Mouse (Mus musculus) kidney, embryonic 16.5 days (tissue): ENCODE data around the gene Rnf215. TPM values are rescaled to one million over a fixed set of nuclear protein-coding genes. Genes with fewer than 3 reads are reported as not detected.
A peak's percentile ranks its signal among the peaks of the same experiment; 100 is the strongest.
"Not testable (repeated sequence)": the region's sequence is repeated elsewhere in the genome, so short reads cannot be mapped to it uniquely, and the experiment has no call there.

Experiments used
- ATAC-seq: fragments of 200-750 bp; cut with Nextera tagmentation; 2 replicates; pipeline ENCODE4 v1.8.0; 2017; ENCODE audit warnings: moderate TSS enrichment; ENCODE audit not compliant: low FRiP score, low TSS enrichment
- H3K27ac ChIP-seq: fragments of 300-500 bp; sonication (generic); 2 replicates; pipeline ENCODE4 v1.5.1; 2014; ENCODE audit warnings: low read length
- H3K27me3 ChIP-seq: fragments of 300-500 bp; sonication (generic); 2 replicates; pipeline ENCODE4 v1.6.1; 2014; ENCODE audit warnings: low read length, control low read depth, mixed read lengths; ENCODE audit not compliant: insufficient read depth
- H3K36me3 ChIP-seq: fragments of 300-500 bp; sonication (generic); 2 replicates; pipeline ENCODE4 v1.6.1; 2014; ENCODE audit warnings: low read length, control low read depth, mixed read lengths; ENCODE audit not compliant: insufficient read depth
- H3K4me1 ChIP-seq: fragments of 300-500 bp; sonication (generic); 2 replicates; pipeline ENCODE4 v1.6.1; 2014; ENCODE audit warnings: low read length, control low read depth, mixed read lengths; ENCODE audit not compliant: insufficient read depth
- H3K4me2 ChIP-seq: fragments of 300-500 bp; sonication (generic); replicated peaks from 2 replicates; pipeline ENCODE4 v1.6.1; 2014; ENCODE audit warnings: low read depth, low read length
- H3K4me3 ChIP-seq: fragments of 300-500 bp; sonication (generic); 2 replicates; pipeline ENCODE4 v1.5.1; 2014; ENCODE audit warnings: mild to moderate bottlenecking, low read length
- H3K9ac ChIP-seq: fragments of 300-500 bp; sonication (generic); replicated peaks from 2 replicates; pipeline ENCODE4 v1.6.1; 2014; ENCODE audit warnings: low read length
- H3K9me3 ChIP-seq: fragments of 300-500 bp; sonication (generic); 2 replicates; pipeline ENCODE4 v1.6.1; 2016; ENCODE audit warnings: low read length, control low read depth
- WGBS: fragments of 180-500 bp; shearing (Covaris S2); extraction: QIAGEN DNeasy Blood & Tissue Kit; methylation state at CpG from one replicate; pipeline ENCODE4 v1.1.7; 2014; 5-methylcytosine and 5-hydroxymethylcytosine counted together
- polyA plus RNA-seq: library from polyadenylated mRNA; unstranded; fragments of >200 nt; fragmentation: Nextera tagmentation; extraction: Ambion mirVana; gene quantifications from 2 replicates; pipeline ENCODE4 v1.2.1, GENCODE M21; 2015

Rnf215 gene
- polyA plus RNA-seq, 1 experiment from 2014 or later = 28.9 TPM

GRCm38 (mm10) chr11:4112033-4112432 lies 23.0 kb upstream of the Rnf215 start:
- H3K27me3 ChIP-seq = no peaks in the 10 kb centered on the region
- no peaks in the 10 kb centered on the region for H3K4me1 ChIP-seq
- H3K4me3 ChIP-seq = no peak overlapping the region
- 91% methylated on average over 4 of the region's 4 CpGs for WGBS
- no peak overlapping the region for H3K9ac ChIP-seq
- no peak for ATAC-seq
- H3K27ac ChIP-seq = no peak overlapping the region
- H3K9me3 ChIP-seq = no peaks in the 10 kb centered on the region
- H3K4me2 ChIP-seq = no peak overlapping the region
- H3K36me3 ChIP-seq = no peaks in the 10 kb centered on the region

GRCm38 (mm10) chr11:4112861-4113260 lies 22.1 kb upstream of the Rnf215 start:
- no peaks in the 10 kb centered on the region for H3K9me3 ChIP-seq
- H3K36me3 ChIP-seq = no peaks in the 10 kb centered on the region
- H3K9ac ChIP-seq = no peak overlapping the region
- no peak overlapping the region for H3K4me2 ChIP-seq
- H3K4me3 ChIP-seq = no peak overlapping the region
- H3K4me1 ChIP-seq = peaks cover 5% of the 10 kb centered on the region; the same call in 1 of the 2 replicates
- H3K27ac ChIP-seq = no peak overlapping the region
- no peak for ATAC-seq
- 49% methylated on average over 6 of the region's 6 CpGs for WGBS
- H3K27me3 ChIP-seq = no peaks in the 10 kb centered on the region

- ATAC-seq = no peak
- Histone ChIP-seq H3K4me2 (no peak overlapping the region), H3K36me3 (no peaks in the 10 kb centered on the region), H3K9ac (no peak overlapping the region), H3K27me3 (no peaks in the 10 kb centered on the region), H3K4me1 (peaks cover 9% of the 10 kb centered on the region; the same call in 1 of the 2 replicates), H3K4me3 (no peak overlapping the region), H3K9me3 (no peaks in the 10 kb centered on the region), H3K27ac (no peak overlapping the region)
- 86% methylated on average over 4 of the region's 4 CpGs for WGBS
Measured at GRCm38 (mm10) chr11:4113496-4113895, 21.5 kb upstream of the Rnf215 start.

- no peak overlapping the region for H3K4me2 ChIP-seq
- H3K9me3 ChIP-seq = no peaks in the 10 kb centered on the region
- H3K4me3 ChIP-seq = no peak overlapping the region
- 86% methylated on average over 6 of the region's 6 CpGs for WGBS
- ATAC-seq = no peak
- H3K36me3 ChIP-seq = no peaks in the 10 kb centered on the region
- peaks cover 1% of the 10 kb centered on the region; the same call in 1 of the 2 replicates for H3K27me3 ChIP-seq
- no peak overlapping the region for H3K27ac ChIP-seq
- H3K9ac ChIP-seq = no peak overlapping the region
- peaks cover 9% of the 10 kb centered on the region; the same call in 1 of the 2 replicates for H3K4me1 ChIP-seq
Measured at GRCm38 (mm10) chr11:4113970-4114369, 21.0 kb upstream of the Rnf215 start.

GRCm38 (mm10) chr11:4114541-4114940 lies 20.5 kb upstream of the Rnf215 start:
- not testable (repeated sequence) for H3K36me3 ChIP-seq, H3K9me3 ChIP-seq, H3K9ac ChIP-seq, H3K4me2 ChIP-seq, ATAC-seq, H3K27ac ChIP-seq, H3K4me3 ChIP-seq, H3K4me1 ChIP-seq, H3K27me3 ChIP-seq
- WGBS = 78% methylated on average over 6 of the region's 6 CpGs

- peaks cover 9% of the 10 kb centered on the region; the same call in 1 of the 2 replicates for H3K27me3 ChIP-seq
- H3K4me2 ChIP-seq = no peak overlapping the region
- no peaks in the 10 kb centered on the region for H3K9me3 ChIP-seq
- H3K4me1 ChIP-seq = peaks cover 9% of the 10 kb centered on the region; the same call in 1 of the 2 replicates
- 90% methylated on average over 4 of the region's 4 CpGs for WGBS
- H3K36me3 ChIP-seq = no peaks in the 10 kb centered on the region
- H3K27ac ChIP-seq = no peak overlapping the region
- ATAC-seq = no peak
- H3K4me3 ChIP-seq = no peak overlapping the region
- H3K9ac ChIP-seq = no peak overlapping the region
Measured at GRCm38 (mm10) chr11:4115407-4115806, 19.6 kb upstream of the Rnf215 start.

- Histone ChIP-seq H3K27me3 (peaks cover 9% of the 10 kb centered on the region; the same call in 1 of the 2 replicates), H3K4me1 (peaks cover 9% of the 10 kb centered on the region; the same call in 1 of the 2 replicates), H3K36me3 (no peaks in the 10 kb centered on the region), H3K9ac (no peak overlapping the region), H3K27ac (no peak overlapping the region), H3K4me2 (no peak overlapping the region), H3K4me3 (no peak overlapping the region), H3K9me3 (no peaks in the 10 kb centered on the region)
- ATAC-seq = no peak
- 55% methylated on average over 11 of the region's 11 CpGs for WGBS
Measured at GRCm38 (mm10) chr11:4116458-4117141, 18.4 kb upstream of the Rnf215 start.

GRCm38 (mm10) chr11:4117372-4118071 lies 17.5 kb upstream of the Rnf215 start:
- peak overlapping the region; percentile 54 for H3K4me3 ChIP-seq
- no peaks in the 10 kb centered on the region for H3K36me3 ChIP-seq
- 33% methylated on average over 3 of the region's 3 CpGs for WGBS
- no peak overlapping the region for H3K27ac ChIP-seq
- peaks cover 9% of the 10 kb centered on the region; the same call in 1 of the 2 replicates for H3K27me3 ChIP-seq
- H3K9ac ChIP-seq = no peak overlapping the region
- peak overlapping the region; percentile 93 for H3K4me2 ChIP-seq
- no peak for ATAC-seq
- no peaks in the 10 kb centered on the region for H3K9me3 ChIP-seq
- peaks cover 9% of the 10 kb centered on the region; the same call in 1 of the 2 replicates for H3K4me1 ChIP-seq

GRCm38 (mm10) chr11:4118081-4118921 lies 16.7 kb upstream of the Rnf215 start:
- H3K27me3 ChIP-seq = peaks cover 9% of the 10 kb centered on the region; the same call in 1 of the 2 replicates
- WGBS = under 1% methylated on average over 41 of the region's 41 CpGs
- H3K27ac ChIP-seq = no peak overlapping the region
- H3K9ac ChIP-seq = peak overlapping the region; percentile 61
- peak overlapping the region; percentile 54 for H3K4me3 ChIP-seq
- ATAC-seq = peak; percentile 63
- no peaks in the 10 kb centered on the region for H3K36me3 ChIP-seq
- peak overlapping the region; percentile 93 for H3K4me2 ChIP-seq
- peaks cover 9% of the 10 kb centered on the region; the same call in 1 of the 2 replicates for H3K4me1 ChIP-seq
- H3K9me3 ChIP-seq = no peaks in the 10 kb centered on the region
